Mouse (Mus musculus) liver, postnatal 0 days (tissue): ENCODE measurements around the gene Prss41. TPM values are rescaled to one million over a fixed set of nuclear protein-coding genes. Genes with fewer than 3 reads are reported as not detected.

ENCODE experiments used
- ATAC-seq: fragments of 200-750 bp; cut with Nextera tagmentation; 2 replicates; pipeline ENCODE4 v1.8.0; 2017; ENCODE audit warnings: mild to moderate bottlenecking, moderate library complexity
- DNase-seq: peaks from one replicate; pipeline ENCODE4 v3.0.0-alpha.2; 2016
- H3K27ac ChIP-seq: fragments of 300-500 bp; sonication (generic); 2 replicates; pipeline ENCODE4 v1.5.1; 2014; ENCODE audit warnings: antibody characterized with exemption, moderate library complexity, mild to moderate bottlenecking, low read depth
- H3K27me3 ChIP-seq: fragments of 300-500 bp; sonication (generic); 2 replicates; pipeline ENCODE4 v1.6.1; 2014; ENCODE audit warnings: low read length, control low read depth, mixed read lengths; ENCODE audit not compliant: insufficient read depth
- H3K36me3 ChIP-seq: fragments of 300-500 bp; sonication (generic); replicated peaks from 2 replicates; pipeline ENCODE4 v1.6.1; 2014; ENCODE audit warnings: mild to moderate bottlenecking, control low read depth, low read length, moderate library complexity, mixed read lengths; ENCODE audit not compliant: insufficient read depth
- H3K4me1 ChIP-seq: fragments of 300-500 bp; sonication (generic); 2 replicates; pipeline ENCODE4 v1.6.1; 2014; ENCODE audit warnings: antibody characterized with exemption, mild to moderate bottlenecking, control low read depth; ENCODE audit not compliant: insufficient read depth
- H3K4me2 ChIP-seq: fragments of 300-500 bp; sonication (generic); 2 replicates; pipeline ENCODE4 v1.6.1; 2014; ENCODE audit warnings: low read depth, mild to moderate bottlenecking, low read length, moderate library complexity, mixed read lengths
- H3K4me3 ChIP-seq: fragments of 300-500 bp; sonication (generic); 2 replicates; pipeline ENCODE4 v1.5.1; 2014; ENCODE audit warnings: low read depth, low read length
- H3K9ac ChIP-seq: fragments of 300-500 bp; sonication (generic); replicated peaks from 2 replicates; pipeline ENCODE4 v1.6.1; 2014; ENCODE audit warnings: mild to moderate bottlenecking, moderate library complexity
- H3K9me3 ChIP-seq: fragments of 300-500 bp; sonication (generic); 2 replicates; pipeline ENCODE4 v1.6.1; 2016; ENCODE audit warnings: mild to moderate bottlenecking, control low read depth, low read length, mixed read lengths
- CTCF ChIP-seq: sonication (generic); IDR thresholded peaks from 2 replicates; pipeline ENCODE4 v1.5.1; 2016; ENCODE audit warnings: antibody characterized with exemption, low read depth
- EP300 ChIP-seq: IDR thresholded peaks from 2 replicates; pipeline ENCODE4 v1.6.1; 2016; ENCODE audit warnings: antibody characterized with exemption, low read depth, mild to moderate bottlenecking
- WGBS: fragments of 180-500 bp; shearing (Covaris S2); extraction: QIAGEN DNeasy Blood & Tissue Kit; methylation state at CpG from one replicate; pipeline ENCODE4 v1.1.7; 2014; ENCODE audit not compliant: insufficient replicate concordance; 5-methylcytosine and 5-hydroxymethylcytosine counted together
- polyA plus RNA-seq: library from polyadenylated mRNA; unstranded; fragments of >200 nt; fragmentation: Nextera tagmentation; extraction: Ambion mirVana; gene quantifications from 2 replicates; pipeline ENCODE4 v1.2.1, GENCODE M21; 2015

Gene Prss41
- polyA plus RNA-seq, 1 experiment from 2014 or later = 0.25 TPM

DNA sequence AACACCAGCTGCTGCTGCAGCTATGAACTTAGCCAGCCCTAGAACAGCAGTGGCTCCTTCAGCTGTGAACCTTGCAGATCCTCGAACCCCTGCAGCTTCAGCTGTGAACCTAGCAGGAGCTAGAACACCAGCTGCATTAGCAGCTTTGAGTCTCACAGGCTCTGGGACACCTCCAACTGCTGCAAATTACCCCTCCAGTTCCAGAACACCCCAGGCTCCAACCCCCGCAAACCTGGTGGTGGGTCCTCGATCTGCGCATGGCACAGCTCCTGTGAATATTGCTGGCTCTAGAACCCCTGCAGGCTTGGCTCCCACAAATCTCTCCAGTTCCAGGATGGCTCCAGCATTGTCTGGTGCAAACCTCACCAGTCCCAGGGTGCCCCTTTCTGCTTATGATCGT, 23.2 kb downstream of the Prss41 start:
- Histone ChIP-seq H3K4me3 (no peak overlapping the region), H3K4me2 (no peak overlapping the region), H3K27me3 (no peaks in the 10 kb centered on the region), H3K36me3 (peaks cover 96% of the 10 kb centered on the region), H3K27ac (no peak overlapping the region), H3K9me3 (peaks cover 15% of the 10 kb centered on the region), H3K9ac (no peak overlapping the region), H3K4me1 (no peaks in the 10 kb centered on the region)
- WGBS = 94% methylated on average over 5 of the region's 5 CpGs
- no peak for ATAC-seq
- no peak for DNase-seq
- TF ChIP-seq CTCF = no peak
- TF ChIP-seq EP300 = no peak

DNA sequence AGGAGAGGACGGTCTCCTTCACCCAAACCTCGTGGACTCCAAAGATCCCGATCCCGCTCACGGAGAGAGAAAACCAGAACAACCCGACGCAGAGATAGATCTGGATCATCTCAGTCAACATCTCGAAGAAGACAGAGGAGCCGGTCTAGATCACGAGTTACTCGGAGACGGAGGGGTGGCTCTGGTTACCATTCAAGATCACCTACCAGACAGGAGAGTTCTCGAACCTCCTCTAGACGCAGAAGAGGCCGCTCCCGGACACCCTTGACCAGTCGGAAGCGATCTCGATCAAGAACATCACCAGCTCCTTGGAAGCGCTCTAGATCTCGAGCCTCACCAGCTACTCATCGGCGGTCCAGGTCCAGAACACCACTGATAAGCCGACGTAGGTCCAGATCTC, 24.7 kb downstream of the Prss41 start:
- no peaks in the 10 kb centered on the region for H3K27me3 ChIP-seq
- no peak for TF ChIP-seq CTCF
- TF ChIP-seq EP300 = no peak
- no peak overlapping the region for H3K4me2 ChIP-seq
- H3K4me3 ChIP-seq = no peak overlapping the region
- no peaks in the 10 kb centered on the region for H3K4me1 ChIP-seq
- no peak overlapping the region for H3K9ac ChIP-seq
- H3K36me3 ChIP-seq = peaks cover 96% of the 10 kb centered on the region
- no peak overlapping the region for H3K27ac ChIP-seq
- peaks cover 19% of the 10 kb centered on the region for H3K9me3 ChIP-seq
- no peak for DNase-seq
- ATAC-seq = no peak
- WGBS = 97% methylated on average over 25 of the region's 25 CpGs

DNA sequence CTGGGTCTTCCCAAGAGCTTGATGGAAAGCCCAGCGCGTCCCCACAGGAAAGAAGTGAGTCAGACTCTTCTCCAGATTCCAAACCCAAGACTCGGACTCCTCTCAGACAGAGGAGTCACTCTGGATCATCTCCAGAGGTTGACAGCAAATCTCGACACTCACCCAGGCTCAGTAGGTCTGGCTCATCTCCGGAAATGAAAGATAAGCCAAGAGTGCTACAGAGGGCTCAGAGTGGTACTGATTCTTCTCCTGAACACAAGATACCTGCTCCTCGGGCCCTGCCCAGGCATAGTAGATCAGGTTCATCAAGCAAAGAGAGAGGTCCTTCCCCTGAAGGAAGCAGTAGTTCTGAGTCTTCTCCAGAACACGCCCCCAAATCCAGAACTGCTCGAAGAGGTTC, 25.4 kb downstream of the Prss41 start:
- peaks cover 96% of the 10 kb centered on the region for H3K36me3 ChIP-seq
- no peak overlapping the region for H3K9ac ChIP-seq
- H3K4me2 ChIP-seq = no peak overlapping the region
- DNase-seq = no peak
- no peak overlapping the region for H3K4me3 ChIP-seq
- peaks cover 19% of the 10 kb centered on the region for H3K9me3 ChIP-seq
- H3K4me1 ChIP-seq = no peaks in the 10 kb centered on the region
- ATAC-seq = no peak
- TF ChIP-seq CTCF (no peak), EP300 (no peak)
- WGBS = 97% methylated on average over 8 of the region's 8 CpGs
- H3K27me3 ChIP-seq = no peaks in the 10 kb centered on the region
- no peak overlapping the region for H3K27ac ChIP-seq

DNA sequence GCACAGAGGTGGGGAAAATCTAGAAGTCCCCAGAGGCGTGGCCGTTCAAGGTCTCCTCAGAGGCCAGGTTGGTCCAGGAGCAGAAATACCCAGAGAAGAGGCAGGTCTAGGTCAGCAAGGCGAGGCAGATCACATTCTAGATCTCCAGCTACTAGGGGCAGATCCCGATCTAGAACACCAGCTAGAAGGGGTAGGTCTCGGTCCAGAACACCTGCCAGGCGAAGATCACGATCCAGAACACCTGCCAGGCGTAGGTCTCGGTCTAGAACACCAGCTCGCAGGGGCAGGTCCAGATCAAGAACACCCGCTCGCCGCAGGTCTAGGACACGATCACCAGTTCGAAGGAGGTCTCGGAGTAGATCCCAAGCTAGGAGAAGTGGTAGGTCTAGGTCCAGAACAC, 28.3 kb downstream of the Prss41 start:
- Histone ChIP-seq H3K27me3 (no peaks in the 10 kb centered on the region), H3K4me2 (no peak overlapping the region), H3K36me3 (peaks cover 97% of the 10 kb centered on the region), H3K4me3 (no peak overlapping the region), H3K9me3 (peaks cover 19% of the 10 kb centered on the region), H3K4me1 (no peaks in the 10 kb centered on the region), H3K27ac (no peak overlapping the region), H3K9ac (no peak overlapping the region)
- no peak for TF ChIP-seq EP300
- TF ChIP-seq CTCF = no peak
- 97% methylated on average over 16 of the region's 16 CpGs for WGBS
- ATAC-seq (no peak), DNase-seq (no peak)

DNA sequence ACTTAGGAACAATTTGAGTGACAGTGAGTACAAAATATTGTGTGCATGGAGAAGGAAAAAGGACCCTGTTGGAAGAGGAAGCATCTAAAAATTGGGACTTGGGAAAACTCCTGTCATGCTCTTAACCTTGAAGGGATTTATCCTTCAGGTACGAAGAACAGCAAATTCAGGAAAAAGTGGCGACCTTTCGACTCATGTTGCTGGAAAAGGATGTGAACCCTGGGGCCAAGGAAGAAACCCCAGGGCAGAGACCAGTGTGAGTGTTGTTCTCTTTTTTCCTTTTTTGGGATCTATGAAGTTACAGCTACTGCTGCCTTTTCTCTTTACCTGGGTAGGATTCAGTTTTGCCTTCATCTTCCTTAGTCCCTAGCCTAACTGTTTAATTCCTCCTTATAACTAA, 36.1 kb downstream of the Prss41 start:
- ATAC-seq (no peak), DNase-seq (no peak)
- H3K4me1 ChIP-seq = peaks cover 21% of the 10 kb centered on the region
- no peaks in the 10 kb centered on the region for H3K9me3 ChIP-seq
- WGBS = 87% methylated on average over 3 of the region's 3 CpGs
- no peaks in the 10 kb centered on the region for H3K27me3 ChIP-seq
- no peak overlapping the region for H3K27ac ChIP-seq
- H3K36me3 ChIP-seq = peaks cover 57% of the 10 kb centered on the region
- H3K4me2 ChIP-seq = no peak overlapping the region
- TF ChIP-seq EP300 (no peak), CTCF (no peak)
- H3K4me3 ChIP-seq = no peak overlapping the region
- H3K9ac ChIP-seq = no peak overlapping the region

DNA sequence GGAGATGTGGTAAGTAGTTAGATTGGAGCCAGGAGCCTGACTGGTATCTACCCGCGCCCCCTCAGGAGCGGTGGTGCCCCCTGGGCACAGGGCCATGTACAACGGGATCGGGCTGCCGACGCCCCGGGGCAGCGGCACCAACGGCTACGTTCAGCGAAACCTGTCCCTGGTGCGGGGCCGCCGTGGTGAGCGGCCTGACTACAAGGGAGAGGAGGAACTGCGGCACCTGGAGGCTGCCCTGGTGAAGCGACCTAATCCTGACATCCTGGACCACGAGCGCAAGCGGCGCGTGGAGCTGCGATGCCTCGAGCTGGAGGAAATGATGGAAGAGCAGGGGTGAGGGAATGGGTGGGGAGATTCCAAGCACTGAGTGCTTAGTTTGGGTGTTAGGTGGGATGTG, 37.1 kb downstream of the Prss41 start:
- H3K27me3 ChIP-seq = no peaks in the 10 kb centered on the region
- no peak for ATAC-seq
- DNase-seq = peak; percentile 28
- H3K4me1 ChIP-seq = peaks cover 26% of the 10 kb centered on the region
- WGBS = 78% methylated on average over 25 of the region's 25 CpGs
- TF ChIP-seq CTCF (peak; percentile 24; the same call in 1 of the 2 replicates), EP300 (no peak)
- H3K4me2 ChIP-seq = peak overlapping the region; percentile 6; the same call in 1 of the 2 replicates
- no peak overlapping the region for H3K9ac ChIP-seq
- no peak overlapping the region for H3K27ac ChIP-seq
- H3K9me3 ChIP-seq = no peaks in the 10 kb centered on the region
- H3K4me3 ChIP-seq = no peak overlapping the region
- H3K36me3 ChIP-seq = peaks cover 48% of the 10 kb centered on the region
